ENCODE assay signal across 18 mouse cellular contexts in the genomic region with DNA sequence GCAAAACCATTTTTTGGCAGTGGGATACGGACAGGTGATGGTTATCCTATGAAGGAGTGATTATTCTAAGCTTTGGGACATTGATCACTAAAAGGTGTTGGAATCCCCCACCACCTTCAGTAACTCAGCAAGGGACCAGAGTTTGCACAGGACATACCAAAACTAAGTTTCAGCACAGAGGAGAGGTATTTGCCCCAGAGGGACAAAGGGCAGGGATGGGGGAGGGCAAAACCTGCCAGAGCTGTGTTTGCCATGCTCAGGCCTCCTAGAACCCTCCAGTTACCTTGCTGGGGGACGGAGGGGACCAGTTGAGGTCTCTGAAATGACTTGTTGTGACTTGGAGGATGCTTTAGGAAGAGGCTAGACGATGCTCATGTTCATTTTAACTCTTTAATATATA.
"Had no signal": no experiment of that assay in that cellular context is flagged by ENCODE, and none has a peak within 500 bp of the region (broad histone marks: within the 10 kb centered on the region; RNA-seq: fewer than 3 reads in every experiment).

No protein-coding gene starts in this region.

- H3K4me3 ChIP-seq: hindbrain, embryonic 12.5 days; limb, embryonic 12.5 days; liver, embryonic 13.5 days; midbrain, embryonic 10.5 days; myocyte; neural tube, embryonic 15.5 days had no signal

- DNase-seq: layer of hippocampus, adult 9-11 months; liver, embryonic 13.5 days; lung, adult 2 months; lung, postnatal 4 days; midbrain, embryonic 14.5 days; right cerebral cortex, adult 18-20 months; right cerebral cortex, postnatal 25 days; thymus, adult 18-20 months; thymus, postnatal 14 days had no signal

- H3K36me3 ChIP-seq: hindbrain, embryonic 12.5 days; limb, embryonic 12.5 days; liver, embryonic 13.5 days; midbrain, embryonic 10.5 days; neural tube, embryonic 15.5 days had no signal

- H3K9me3 ChIP-seq: hindbrain, embryonic 12.5 days; limb, embryonic 12.5 days; liver, embryonic 13.5 days; midbrain, embryonic 10.5 days; neural tube, embryonic 15.5 days had no signal

- H3K4me2 ChIP-seq: hindbrain, embryonic 12.5 days; limb, embryonic 12.5 days; liver, embryonic 13.5 days; neural tube, embryonic 15.5 days had no signal

- H3K27ac ChIP-seq: hindbrain, embryonic 12.5 days; limb, embryonic 12.5 days; liver, embryonic 13.5 days; midbrain, embryonic 10.5 days; neural tube, embryonic 15.5 days had no signal

- H3K9ac ChIP-seq: hindbrain, embryonic 12.5 days; limb, embryonic 12.5 days; liver, embryonic 13.5 days; neural tube, embryonic 15.5 days had no signal

- ATAC-seq: hindbrain, embryonic 16.5 days; inflammation-experienced regulatory T-cells, adult 6 months; intestine, postnatal 0 days; lung, postnatal 0 days had no signal
